Mouse (Mus musculus): ENCODE measurements around the gene Smarca2. TPM values are rescaled to one million over a fixed set of nuclear protein-coding genes. Genes with fewer than 3 reads are reported as not detected.

Gene Smarca2
- total and polyA plus RNA-seq, 3 experiments = 20.1 to 66.4 (median 31.4) TPM

GRCm38 (mm10) chr19:26794315-26794714 is 189.5 kb downstream of the Smarca2 start:
- Histone ChIP-seq H3K4me3 (ENCODE audit: low read depth, low read length) (no peak overlapping the region), H3K27me3 (ENCODE audit: insufficient read depth, low read length) (no peaks in the 10 kb centered on the region), H3K4me1 (ENCODE audit: insufficient read depth, low read depth, low read length) (no peaks in the 10 kb centered on the region), H3K36me3 (replicated peaks) (no peaks in the 10 kb centered on the region), H3K9me3 (replicated peaks) (no peaks in the 10 kb centered on the region; the same call in 1 of the 2 replicates)
- DNase-seq (ENCODE audit: low spot score) = no peak
- ATAC-seq (ENCODE audit: extremely low read depth, insufficient number of reproducible peaks, low FRiP score, poor library complexity, severe bottlenecking) = no peak
- TF ChIP-seq GATA1 (IDR thresholded peaks at IDR 0.05; ENCODE audit: borderline replicate concordance, low read length) (no peak), GATA2 (IDR thresholded peaks at IDR 0.05; ENCODE audit: borderline replicate concordance, low read depth, low read length) (no peak), TAL1 (conservative IDR thresholded peaks at IDR 0.05; ENCODE audit: low read depth, low read length) (no peak), POLR2AphosphoS5 (IDR thresholded peaks at IDR 0.05; ENCODE audit: insufficient replicate concordance, low read depth, low read length) (no peak), CTCF (IDR thresholded peaks at IDR 0.05; ENCODE audit: low read depth, low read length) (no peak)

- DNase-seq (ENCODE audit: low spot score) = no peak
- H3K9me3 ChIP-seq (replicated peaks) = no peaks in the 10 kb centered on the region; the same call in 1 of the 2 replicates
- no peaks in the 10 kb centered on the region for H3K4me1 ChIP-seq (ENCODE audit: insufficient read depth, low read depth, low read length)
- no peak for TF ChIP-seq CTCF (IDR thresholded peaks at IDR 0.05; ENCODE audit: low read depth, low read length)
- ATAC-seq (ENCODE audit: extremely low read depth, insufficient number of reproducible peaks, low FRiP score, poor library complexity, severe bottlenecking) = no peak
- H3K27me3 ChIP-seq (ENCODE audit: insufficient read depth, low read length) = no peaks in the 10 kb centered on the region
- no peaks in the 10 kb centered on the region for H3K36me3 ChIP-seq (replicated peaks)
- H3K4me3 ChIP-seq (ENCODE audit: low read depth, low read length) = no peak overlapping the region
These were observed 191.2 kb downstream of the Smarca2 start for GRCm38 (mm10) chr19:26796006-26796405.

- H3K4me1 ChIP-seq (ENCODE audit: insufficient read depth, low read depth, low read length) = no peaks in the 10 kb centered on the region
- TF ChIP-seq GATA2 (IDR thresholded peaks at IDR 0.05; ENCODE audit: borderline replicate concordance, low read depth, low read length) (no peak), CTCF (IDR thresholded peaks at IDR 0.05; ENCODE audit: low read depth, low read length) (no peak), POLR2AphosphoS5 (IDR thresholded peaks at IDR 0.05; ENCODE audit: insufficient replicate concordance, low read depth, low read length) (no peak), GATA1 (IDR thresholded peaks at IDR 0.05; ENCODE audit: borderline replicate concordance, low read length) (no peak), TAL1 (conservative IDR thresholded peaks at IDR 0.05; ENCODE audit: low read depth, low read length) (no peak)
- H3K27me3 ChIP-seq (ENCODE audit: insufficient read depth, low read length) = no peaks in the 10 kb centered on the region
- no peaks in the 10 kb centered on the region for H3K36me3 ChIP-seq (replicated peaks)
- 0 out of 2 replicates have a peak, but pooled peaks cover 2% of the 10 kb centered on the region for H3K9me3 ChIP-seq (replicated peaks)
- ATAC-seq (ENCODE audit: extremely low read depth, insufficient number of reproducible peaks, low FRiP score, poor library complexity, severe bottlenecking) (no peak), DNase-seq (ENCODE audit: low spot score) (no peak)
- H3K4me3 ChIP-seq (ENCODE audit: low read depth, low read length) = no peak overlapping the region
These were observed 199.6 kb downstream of the Smarca2 start for GRCm38 (mm10) chr19:26804401-26804800.

- peaks cover 10% of the 10 kb centered on the region; the same call in 1 of the 2 replicates for H3K9me3 ChIP-seq (replicated peaks)
- ATAC-seq (ENCODE audit: extremely low read depth, insufficient number of reproducible peaks, low FRiP score, poor library complexity, severe bottlenecking) (no peak), DNase-seq (ENCODE audit: low spot score) (no peak)
- no peak overlapping the region for H3K4me3 ChIP-seq (ENCODE audit: low read depth, low read length)
- no peaks in the 10 kb centered on the region for H3K4me1 ChIP-seq (ENCODE audit: insufficient read depth, low read depth, low read length)
- H3K36me3 ChIP-seq (replicated peaks) = no peaks in the 10 kb centered on the region
- H3K27me3 ChIP-seq (ENCODE audit: insufficient read depth, low read length) = no peaks in the 10 kb centered on the region
- TF ChIP-seq CTCF (IDR thresholded peaks at IDR 0.05; ENCODE audit: low read depth, low read length) (no peak), GATA2 (IDR thresholded peaks at IDR 0.05; ENCODE audit: borderline replicate concordance, low read depth, low read length) (no peak), POLR2AphosphoS5 (IDR thresholded peaks at IDR 0.05; ENCODE audit: insufficient replicate concordance, low read depth, low read length) (no peak), TAL1 (conservative IDR thresholded peaks at IDR 0.05; ENCODE audit: low read depth, low read length) (no peak), GATA1 (IDR thresholded peaks at IDR 0.05; ENCODE audit: borderline replicate concordance, low read length) (no peak)
These were observed 209.8 kb downstream of the Smarca2 start for GRCm38 (mm10) chr19:26814629-26815028.

GRCm38 (mm10) chr19:26817901-26818300 is 213.1 kb downstream of the Smarca2 start:
- no peaks in the 10 kb centered on the region for H3K4me1 ChIP-seq (ENCODE audit: insufficient read depth, low read depth, low read length)
- TF ChIP-seq POLR2AphosphoS5 (IDR thresholded peaks at IDR 0.05; ENCODE audit: insufficient replicate concordance, low read depth, low read length) = no peak
- TF ChIP-seq GATA2 (IDR thresholded peaks at IDR 0.05; ENCODE audit: borderline replicate concordance, low read depth, low read length) = no peak
- TF ChIP-seq TAL1 (conservative IDR thresholded peaks at IDR 0.05; ENCODE audit: low read depth, low read length) = no peak
- TF ChIP-seq GATA1 (IDR thresholded peaks at IDR 0.05; ENCODE audit: borderline replicate concordance, low read length) = no peak
- TF ChIP-seq CTCF (IDR thresholded peaks at IDR 0.05; ENCODE audit: low read depth, low read length) = no peak
- H3K9me3 ChIP-seq (replicated peaks) = peaks cover 19% of the 10 kb centered on the region
- H3K36me3 ChIP-seq (replicated peaks) = no peaks in the 10 kb centered on the region
- no peaks in the 10 kb centered on the region for H3K27me3 ChIP-seq (ENCODE audit: insufficient read depth, low read length)
- ATAC-seq (ENCODE audit: extremely low read depth, insufficient number of reproducible peaks, low FRiP score, poor library complexity, severe bottlenecking) (no peak), DNase-seq (ENCODE audit: low spot score) (no peak)
- H3K4me3 ChIP-seq (ENCODE audit: low read depth, low read length) = no peak overlapping the region

Data from G1E (cell line).